Mouse (Mus musculus) bone marrow macrophage, adult 2 months (primary cell): ENCODE results near the gene Calm2. TPM values are rescaled to one million over a fixed set of nuclear protein-coding genes. Genes with fewer than 3 reads are reported as not detected.
A peak's percentile ranks its signal among the peaks of the same experiment; 100 is the strongest.

Experiments used
- H3K27ac ChIP-seq: 2 replicates; pipeline ENCODE4 v1.5.1; 2012; ENCODE audit warnings: low read depth, low read length; ENCODE audit not compliant: insufficient read depth
- H3K4me1 ChIP-seq: 2 replicates; pipeline ENCODE4 v1.6.1; 2012; ENCODE audit warnings: low read length; ENCODE audit not compliant: control insufficient read depth, insufficient read depth
- H3K4me3 ChIP-seq: 2 replicates; pipeline ENCODE4 v1.5.1; 2012; ENCODE audit warnings: mild to moderate bottlenecking, low read length, moderate library complexity; ENCODE audit not compliant: insufficient read depth
- CTCF ChIP-seq: IDR thresholded peaks from 2 replicates; pipeline ENCODE4 v1.5.1; 2012; ENCODE audit warnings: low read depth, mild to moderate bottlenecking, low read length, moderate library complexity
- POLR2A ChIP-seq: IDR thresholded peaks from 2 replicates; pipeline ENCODE4 v1.6.1; 2012; ENCODE audit warnings: mild to moderate bottlenecking, low read depth, low read length, borderline replicate concordance
- polyA plus RNA-seq: library from polyadenylated mRNA; stranded (reverse); fragments of >200 nt; gene quantifications from 2 replicates; pipeline ENCODE4 v1.2.4, GENCODE M21; 2012; ENCODE audit not compliant: missing spikeins, insufficient read depth, insufficient read length

Calm2 gene
- polyA plus RNA-seq, 1 experiment: 938 TPM

- no peak overlapping the region for H3K27ac ChIP-seq
- H3K4me3 ChIP-seq: no peak overlapping the region
- TF ChIP-seq POLR2A: no peak
- no peak for TF ChIP-seq CTCF
- H3K4me1 ChIP-seq: no peaks in the 10 kb centered on the region
Measured at GRCm38 (mm10) chr17:87418082-87418481, 28.7 kb downstream of the Calm2 start.

- Histone ChIP-seq H3K4me3 (no peak overlapping the region), H3K4me1 (peaks cover 22% of the 10 kb centered on the region), H3K27ac (no peak overlapping the region)
- TF ChIP-seq POLR2A (no peak), CTCF (no peak)
Measured at GRCm38 (mm10) chr17:87406646-87407045, 40.1 kb downstream of the Calm2 start.

GRCm38 (mm10) chr17:87405576-87405975 lies 41.2 kb downstream of the Calm2 start:
- no peak for TF ChIP-seq POLR2A
- TF ChIP-seq CTCF: no peak
- peak overlapping the region; percentile 5; the same call in 1 of the 2 replicates for H3K4me3 ChIP-seq
- H3K4me1 ChIP-seq: peaks cover 22% of the 10 kb centered on the region
- H3K27ac ChIP-seq: peak overlapping the region; percentile 87

GRCm38 (mm10) chr17:87403462-87403861 lies 43.3 kb downstream of the Calm2 start:
- no peak overlapping the region for H3K4me3 ChIP-seq
- TF ChIP-seq POLR2A: no peak
- no peak for TF ChIP-seq CTCF
- peaks cover 22% of the 10 kb centered on the region for H3K4me1 ChIP-seq
- no peak overlapping the region for H3K27ac ChIP-seq

- TF ChIP-seq CTCF: no peak
- TF ChIP-seq POLR2A: no peak
- Histone ChIP-seq H3K4me3 (no peak overlapping the region), H3K4me1 (peaks cover 26% of the 10 kb centered on the region), H3K27ac (no peak overlapping the region)
Measured at GRCm38 (mm10) chr17:87402444-87402843, 44.3 kb downstream of the Calm2 start.

GRCm38 (mm10) chr17:87397088-87397487 lies 49.6 kb downstream of the Calm2 start:
- H3K27ac ChIP-seq: peak overlapping the region; percentile 56
- H3K4me1 ChIP-seq: peaks cover 34% of the 10 kb centered on the region
- no peak for TF ChIP-seq CTCF
- no peak for TF ChIP-seq POLR2A
- no peak overlapping the region for H3K4me3 ChIP-seq

GRCm38 (mm10) chr17:87391242-87391641 lies 55.5 kb downstream of the Calm2 start:
- TF ChIP-seq CTCF (no peak), POLR2A (no peak)
- Histone ChIP-seq H3K4me3 (no peak overlapping the region), H3K27ac (peak overlapping the region; percentile 77), H3K4me1 (peaks cover 48% of the 10 kb centered on the region)

GRCm38 (mm10) chr17:87387068-87387467 lies 59.7 kb downstream of the Calm2 start:
- TF ChIP-seq POLR2A (no peak), CTCF (no peak)
- Histone ChIP-seq H3K4me3 (no peak overlapping the region), H3K27ac (peak overlapping the region; percentile 51), H3K4me1 (peaks cover 35% of the 10 kb centered on the region)

- TF ChIP-seq CTCF (no peak), POLR2A (no peak)
- H3K4me3 ChIP-seq: no peak overlapping the region
- peaks cover 25% of the 10 kb centered on the region for H3K4me1 ChIP-seq
- no peak overlapping the region for H3K27ac ChIP-seq
Measured at GRCm38 (mm10) chr17:87385835-87386234, 60.9 kb downstream of the Calm2 start.

Other genes starting within 250 kb of the Calm2 start
- gene Mcfd2, start 181.0 kb downstream of the Calm2 start, polyA plus RNA-seq: 74.4 and 84.8 TPM in 2 replicates
- gene Ttc7, start 164.0 kb downstream of the Calm2 start, polyA plus RNA-seq: 93.3 and 100 TPM in 2 replicates
- gene Stpg4, start 19.2 kb downstream of the Calm2 start, polyA plus RNA-seq: not detected in 2 replicates
- not detected in 2 replicates for gene Epcam, start 189.0 kb upstream of the Calm2 start, polyA plus RNA-seq
- 13.5 and 17.1 TPM in 2 replicates for gene Msh2, start 225.4 kb upstream of the Calm2 start, polyA plus RNA-seq